Mouse (Mus musculus): ENCODE results near the gene Klf13. TPM values are rescaled to one million over a fixed set of nuclear protein-coding genes. Genes with fewer than 3 reads are reported as not detected.

Klf13 gene
- total RNA-seq, 2 experiments from 2014 or later = 56.6 to 59.6 TPM

GRCm38 (mm10) chr7:63857771-63858417 is 80.8 kb downstream of the Klf13 start:
- peak overlapping the region; percentile 75 for H3K4me3 ChIP-seq
- no peak for DNase-seq
- TF ChIP-seq CTCF (IDR thresholded peaks at IDR 0.05) = no peak
- H3K27ac ChIP-seq = peak overlapping the region; percentile 94
- intact Hi-C loops (cut with DNase I) = loop anchor here (1.0 to 10.0 kb wide), 4 partner anchors 39 to 297 kb away; partner anchors contain the start of gene Trpm1

- intact Hi-C loops (cut with DNase I) = loop anchor here (1.0 to 10.0 kb wide), 5 partner anchors 42 to 300 kb away; partner anchors contain the start of gene Trpm1
Measured at GRCm38 (mm10) chr7:63855283-63855682, 83.4 kb downstream of the Klf13 start.

GRCm38 (mm10) chr7:63851841-63852533 is 86.7 kb downstream of the Klf13 start:
- DNase-seq = peak; percentile 44
- intact Hi-C loops (cut with DNase I) = loop anchor here (10.0 kb wide), 1 partner anchor 303 kb away; the partner anchor contains the start of gene Trpm1
- Histone ChIP-seq H3K27ac (no peak overlapping the region), H3K4me3 (no peak overlapping the region)
- peak; percentile 45 for TF ChIP-seq CTCF (IDR thresholded peaks at IDR 0.05)

More at GRCm38 (mm10) chr7:63855283-63855682, 83.4 kb downstream of the Klf13 start:
- peak; percentile 90 for DNase-seq
- peak overlapping the region; percentile 40 for H3K27ac ChIP-seq
- H3K4me3 ChIP-seq = no peak overlapping the region
- peak; percentile 94 for TF ChIP-seq CTCF (IDR thresholded peaks at IDR 0.05)

Other genes starting within 250 kb of the Klf13 start
- under 1 TPM in 1 of 2 experiments, not detected in 1; 0.22 TPM for gene E030018B13Rik, start 22.1 kb downstream of the Klf13 start, total RNA-seq (2021)
- under 1 TPM; 0.48 to 0.59 TPM for gene Trpm1, start 214.9 kb upstream of the Klf13 start, total RNA-seq (2021)

Data from gastrocnemius, adult 2 months (tissue).